Mouse (Mus musculus): Measurements from ENCODE around the gene Snapc2. TPM values are rescaled to one million over a fixed set of nuclear protein-coding genes. Genes with fewer than 3 reads are reported as not detected.
A peak's percentile ranks its signal among the peaks of the same experiment; 100 is the strongest.

Snapc2 gene
- polyA plus RNA-seq, 1 experiment from 2014 or later = 61.6 TPM

DNA sequence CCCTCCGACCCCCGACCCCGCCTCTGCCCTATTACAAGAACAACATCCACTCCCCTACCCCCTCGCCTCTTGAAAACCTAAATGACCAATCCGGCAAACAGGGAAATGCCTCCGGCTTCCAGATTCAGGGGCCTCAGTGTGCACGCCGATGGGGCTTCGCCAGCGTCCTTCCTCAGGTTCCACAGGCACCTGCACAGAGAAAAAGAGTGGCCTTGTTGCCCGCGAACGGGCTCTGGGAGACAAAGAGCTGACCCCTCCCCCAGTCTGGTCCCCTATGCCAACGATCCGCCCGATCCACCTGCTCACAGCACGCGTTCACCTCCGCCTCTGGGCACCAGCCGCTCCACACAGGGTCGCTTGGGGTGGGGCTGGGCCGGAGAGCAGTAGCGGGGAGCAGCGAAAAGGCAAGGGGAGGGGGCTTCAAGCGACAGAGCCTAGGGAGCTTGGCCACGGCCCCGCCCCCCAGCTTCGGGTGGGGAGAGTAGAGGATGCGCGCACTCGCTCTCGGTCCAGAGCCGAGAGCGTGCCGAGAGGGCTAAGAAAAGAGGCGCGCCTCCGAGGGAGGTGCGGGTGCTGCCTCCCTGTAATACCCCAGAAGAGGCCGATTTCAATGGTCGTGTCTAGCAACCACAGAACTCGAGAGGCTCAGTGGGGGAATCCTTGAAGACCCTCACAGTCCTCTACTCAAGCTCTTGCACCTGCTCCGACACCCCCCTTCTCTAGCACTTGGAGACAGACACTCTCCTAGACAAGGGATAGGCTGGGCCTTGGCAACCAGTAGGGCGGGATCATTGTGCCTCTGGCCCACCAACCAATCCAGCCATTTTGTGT lies 35.9 kb upstream of the Snapc2 start, which contains the start of gene Prr36:
Prr36 (minus strand) TSS at position 669 of the 831 bp plus-strand sequence.
- peak within 1 kb of the TSS; percentile 91 for H3K4me2 ChIP-seq
- H3K4me3 ChIP-seq (replicated peaks) = peak within 1 kb of the TSS; percentile 53
- no peaks in the 10 kb centered on the region for H3K36me3 ChIP-seq
- H3K9ac ChIP-seq (replicated peaks) = peak within 1 kb of the TSS; percentile 64
- no peak within 1 kb of the TSS for H3K27ac ChIP-seq
- WGBS = 1% methylated on average over 44 of the region's 44 CpGs
- ATAC-seq (ENCODE audit: insufficient number of reproducible peaks, insufficient read depth, low FRiP score, low TSS enrichment, low read depth) = peak; percentile 14; the same call in 1 of the 2 replicates
- peaks cover 67% of the 10 kb centered on the region for H3K27me3 ChIP-seq
- H3K9me3 ChIP-seq = no peaks in the 10 kb centered on the region
- peaks cover 38% of the 10 kb centered on the region for H3K4me1 ChIP-seq (replicated peaks)

DNA sequence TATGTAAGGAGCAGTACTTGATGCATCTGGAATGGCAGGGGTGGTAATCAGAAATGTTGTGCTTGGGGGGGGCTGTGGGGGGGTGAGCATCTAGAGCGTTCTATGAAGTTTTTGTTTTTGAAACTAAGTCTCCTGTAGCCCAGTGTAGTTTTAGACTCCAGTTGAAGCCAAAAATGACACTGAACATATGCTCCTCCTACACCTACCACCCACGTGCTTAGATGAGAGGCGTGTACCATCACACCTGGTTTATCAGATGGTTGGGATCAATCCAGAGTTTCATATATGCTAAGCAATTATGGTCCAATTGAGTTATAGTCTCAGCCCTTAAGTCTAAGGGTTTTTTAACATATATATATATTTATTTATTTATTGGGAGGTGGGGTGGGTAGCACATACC lies 33.3 kb upstream of the Snapc2 start:
- 75% methylated on average over 3 of the region's 3 CpGs for WGBS
- Histone ChIP-seq H3K27ac (no peak overlapping the region), H3K4me3 (replicated peaks) (no peak overlapping the region), H3K9me3 (no peaks in the 10 kb centered on the region), H3K4me1 (replicated peaks) (peaks cover 19% of the 10 kb centered on the region), H3K4me2 (no peak overlapping the region), H3K27me3 (peaks cover 53% of the 10 kb centered on the region), H3K36me3 (no peaks in the 10 kb centered on the region), H3K9ac (replicated peaks) (no peak overlapping the region)
- ATAC-seq (ENCODE audit: insufficient number of reproducible peaks, insufficient read depth, low FRiP score, low TSS enrichment, low read depth) = no peak

DNA sequence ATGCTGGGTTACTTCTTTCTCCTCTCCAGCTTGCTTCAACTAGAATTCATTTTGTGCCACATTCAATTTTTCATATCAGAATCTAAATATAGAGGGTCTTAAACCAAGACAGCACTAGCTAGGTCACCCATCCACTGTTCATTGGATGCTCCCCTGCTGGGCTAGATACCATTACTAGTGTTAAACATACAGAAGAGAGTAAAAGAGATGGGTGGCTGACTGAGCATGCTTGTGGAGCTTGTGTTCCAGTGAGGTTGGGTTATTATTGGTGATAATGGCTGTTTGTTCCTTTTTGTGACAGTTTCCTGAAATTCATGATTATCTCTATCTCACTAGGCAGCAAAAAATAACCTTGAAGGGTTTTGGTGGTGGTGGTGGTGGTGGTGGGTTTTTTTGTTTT lies 30.8 kb upstream of the Snapc2 start:
- peaks cover 11% of the 10 kb centered on the region for H3K4me1 ChIP-seq (replicated peaks)
- peaks cover 48% of the 10 kb centered on the region for H3K27me3 ChIP-seq
- no peak overlapping the region for H3K4me2 ChIP-seq
- no peaks in the 10 kb centered on the region for H3K9me3 ChIP-seq
- H3K9ac ChIP-seq (replicated peaks) = no peak overlapping the region
- H3K4me3 ChIP-seq (replicated peaks) = no peak overlapping the region
- no peak overlapping the region for H3K27ac ChIP-seq
- ATAC-seq (ENCODE audit: insufficient number of reproducible peaks, insufficient read depth, low FRiP score, low TSS enrichment, low read depth) = no peak
- no peaks in the 10 kb centered on the region for H3K36me3 ChIP-seq

DNA sequence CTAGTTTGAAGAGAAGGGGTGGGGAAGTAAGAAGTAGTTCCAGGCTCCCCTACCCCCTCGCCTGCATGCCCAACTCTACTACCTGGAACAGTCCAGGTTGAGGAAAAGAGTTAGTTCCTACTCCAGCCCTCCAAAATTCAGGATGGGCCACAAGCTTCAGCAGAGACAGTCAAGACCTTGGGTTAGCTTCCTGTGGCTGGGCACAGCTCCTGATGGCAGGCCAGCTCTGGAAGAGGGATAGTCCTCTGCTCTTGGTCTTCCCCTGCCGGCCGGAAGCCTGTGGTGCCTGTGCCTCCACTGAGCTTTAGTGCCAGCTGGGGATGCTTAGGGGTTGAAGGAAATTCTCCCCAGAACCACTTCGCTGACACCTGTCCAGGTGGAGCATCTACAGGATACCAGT lies 26.6 kb upstream of the Snapc2 start:
- H3K9me3 ChIP-seq = no peaks in the 10 kb centered on the region
- H3K4me3 ChIP-seq (replicated peaks) = peak overlapping the region; percentile 35
- WGBS = 22% methylated on average over 4 of the region's 4 CpGs
- H3K27ac ChIP-seq = no peak overlapping the region
- 0 out of 2 replicates have a peak, but pooled peaks have one; percentile 12 for ATAC-seq (ENCODE audit: insufficient number of reproducible peaks, insufficient read depth, low FRiP score, low TSS enrichment, low read depth)
- H3K36me3 ChIP-seq = no peaks in the 10 kb centered on the region
- peaks cover 6% of the 10 kb centered on the region for H3K4me1 ChIP-seq (replicated peaks)
- no peak overlapping the region; the same call in 1 of the 2 replicates for H3K9ac ChIP-seq (replicated peaks)
- peak overlapping the region; percentile 58 for H3K4me2 ChIP-seq
- H3K27me3 ChIP-seq = peaks cover 42% of the 10 kb centered on the region

DNA sequence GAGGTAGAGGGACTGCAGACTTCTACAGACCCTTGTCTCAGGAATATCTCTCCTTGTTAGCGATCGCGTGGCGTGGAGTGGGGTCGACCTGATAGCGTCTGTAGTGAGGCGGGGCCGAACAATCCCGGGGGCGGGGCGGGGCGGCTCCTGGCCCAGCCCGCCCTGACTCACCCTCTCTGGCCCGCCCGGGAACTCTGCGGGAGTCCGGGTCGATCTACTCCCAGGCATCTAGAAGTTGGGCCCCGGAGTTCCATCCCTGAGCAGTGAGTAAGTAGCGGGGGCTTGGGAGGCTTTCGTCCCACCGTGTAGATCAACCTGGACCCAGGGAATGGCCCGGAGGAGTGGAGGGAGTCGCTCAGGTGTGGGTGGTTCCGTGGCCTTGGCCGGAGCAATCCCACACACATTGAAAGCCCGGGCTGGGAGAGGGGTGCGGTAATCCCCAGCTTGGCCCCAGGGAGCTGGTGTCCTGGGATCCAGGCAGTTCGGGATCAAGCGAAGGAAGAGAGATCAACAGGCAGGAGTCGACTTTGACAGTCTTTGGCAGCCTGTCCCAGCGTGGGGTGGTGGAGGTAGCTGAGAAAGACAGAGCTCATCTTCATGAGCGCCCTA lies 26.0 kb upstream of the Snapc2 start, which contains the start of gene Lrrc8e:
Lrrc8e (plus strand) TSS at position 89 of the 609 bp plus-strand sequence.
- ATAC-seq (ENCODE audit: insufficient number of reproducible peaks, insufficient read depth, low FRiP score, low TSS enrichment, low read depth) = 0 out of 2 replicates have a peak, but pooled peaks have one; percentile 43
- WGBS = 4% methylated on average over 33 of the region's 33 CpGs
- H3K9ac ChIP-seq (replicated peaks) = peak within 1 kb of the TSS; percentile 24; the same call in 1 of the 2 replicates
- no peak within 1 kb of the TSS for H3K27ac ChIP-seq
- no peaks in the 10 kb centered on the region for H3K9me3 ChIP-seq
- peak within 1 kb of the TSS; percentile 58 for H3K4me2 ChIP-seq
- no peaks in the 10 kb centered on the region for H3K36me3 ChIP-seq
- H3K4me3 ChIP-seq (replicated peaks) = peak within 1 kb of the TSS; percentile 35
- peaks cover 6% of the 10 kb centered on the region for H3K4me1 ChIP-seq (replicated peaks)
- H3K27me3 ChIP-seq = peaks cover 42% of the 10 kb centered on the region

DNA sequence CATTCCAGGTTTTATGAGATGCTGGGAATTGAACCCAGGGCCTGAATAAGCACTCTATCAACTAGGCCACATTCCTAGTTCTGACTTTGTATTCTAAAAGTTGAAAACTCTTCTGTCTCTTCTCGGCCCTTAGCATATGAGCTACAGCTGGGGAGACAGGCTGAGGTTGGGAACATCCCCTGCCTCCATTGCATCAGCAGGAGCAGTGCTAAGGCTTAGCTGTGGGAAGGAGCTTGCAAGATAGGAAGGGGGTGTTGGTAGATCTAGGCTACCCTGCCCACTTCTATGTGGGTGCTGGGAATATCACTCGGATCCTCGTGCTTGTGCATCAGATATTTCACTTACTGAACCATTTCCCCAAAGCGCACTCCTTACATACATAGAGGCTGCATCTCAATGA lies 25.0 kb upstream of the Snapc2 start:
- ATAC-seq (ENCODE audit: insufficient number of reproducible peaks, insufficient read depth, low FRiP score, low TSS enrichment, low read depth) = no peak
- WGBS = 94% methylated on average over 4 of the region's 4 CpGs
- no peak overlapping the region for H3K27ac ChIP-seq
- no peak overlapping the region for H3K4me2 ChIP-seq
- H3K27me3 ChIP-seq = peaks cover 42% of the 10 kb centered on the region
- H3K4me3 ChIP-seq (replicated peaks) = no peak overlapping the region
- no peaks in the 10 kb centered on the region for H3K36me3 ChIP-seq
- no peak overlapping the region for H3K9ac ChIP-seq (replicated peaks)
- peaks cover 6% of the 10 kb centered on the region for H3K4me1 ChIP-seq (replicated peaks)
- no peaks in the 10 kb centered on the region for H3K9me3 ChIP-seq

DNA sequence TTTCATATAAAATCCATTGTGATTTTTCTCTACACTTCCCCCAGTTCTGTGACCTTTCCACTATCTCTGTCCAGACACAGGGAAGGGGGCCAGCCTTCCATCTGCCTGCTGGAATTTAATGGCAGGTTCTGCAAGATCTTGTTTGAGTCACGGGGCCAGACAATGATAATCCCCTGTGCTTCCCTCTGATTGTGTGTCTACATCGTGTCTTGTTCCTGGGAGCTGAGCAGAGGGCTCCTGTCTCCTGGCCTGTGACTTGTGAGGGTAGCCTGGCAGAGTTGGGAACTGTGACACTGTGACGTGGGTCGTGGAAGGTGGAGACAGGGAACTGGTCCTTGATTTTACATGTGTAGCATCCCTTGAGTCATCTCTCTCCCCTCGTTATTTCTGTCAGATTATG lies 23.1 kb upstream of the Snapc2 start:
- 81% methylated on average over 5 of the region's 5 CpGs for WGBS
- ATAC-seq (ENCODE audit: insufficient number of reproducible peaks, insufficient read depth, low FRiP score, low TSS enrichment, low read depth) = no peak
- H3K4me2 ChIP-seq = no peak overlapping the region

DNA sequence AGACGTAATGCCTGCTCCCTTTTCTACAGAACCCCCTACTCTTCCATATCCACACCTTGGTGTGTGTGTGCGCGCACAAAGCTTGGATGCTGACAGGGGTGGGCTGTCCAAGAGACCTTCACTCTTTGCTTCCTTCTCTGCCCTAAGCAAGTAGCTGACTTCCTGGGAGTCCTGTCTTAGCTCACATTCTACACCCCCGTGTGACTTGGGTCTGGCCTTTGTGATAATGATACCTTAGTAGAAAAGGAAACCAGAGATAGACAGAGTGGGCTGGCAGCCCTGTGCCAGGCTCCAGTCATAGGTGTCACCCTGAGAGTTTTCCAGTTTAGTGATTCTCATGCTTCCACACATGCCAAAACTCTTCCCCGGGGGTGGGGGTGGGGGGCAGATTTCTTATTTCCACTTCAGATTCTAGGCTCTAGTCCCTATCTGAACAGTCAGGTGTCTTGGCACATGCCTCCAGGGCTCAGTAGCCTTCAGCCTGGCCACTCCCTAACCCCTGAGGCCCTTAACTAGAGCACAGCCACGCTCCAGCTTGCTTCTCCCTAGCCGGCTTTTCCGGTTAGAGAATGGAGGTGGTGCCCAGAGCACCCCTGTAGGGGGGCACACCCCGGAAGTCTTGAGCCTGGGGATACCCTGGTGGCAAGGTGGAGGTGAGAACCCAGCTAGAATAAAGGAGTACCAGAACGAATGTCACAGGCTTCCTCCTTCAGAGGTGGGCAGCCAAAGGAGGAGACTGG lies 22.1 kb upstream of the Snapc2 start:
- H3K4me1 ChIP-seq (replicated peaks) = peaks cover 6% of the 10 kb centered on the region
- H3K36me3 ChIP-seq = no peaks in the 10 kb centered on the region
- H3K4me2 ChIP-seq = no peak overlapping the region
- ATAC-seq (ENCODE audit: insufficient number of reproducible peaks, insufficient read depth, low FRiP score, low TSS enrichment, low read depth) = no peak
- peaks cover 29% of the 10 kb centered on the region for H3K27me3 ChIP-seq
- H3K9me3 ChIP-seq = no peaks in the 10 kb centered on the region
- H3K27ac ChIP-seq = no peak overlapping the region
- H3K9ac ChIP-seq (replicated peaks) = no peak overlapping the region
- H3K4me3 ChIP-seq (replicated peaks) = no peak overlapping the region
- 59% methylated on average over 10 of the region's 10 CpGs for WGBS

More for the DNA sequence above, 23.1 kb upstream of the Snapc2 start:
- H3K4me1 ChIP-seq (replicated peaks) = peaks cover 6% of the 10 kb centered on the region
- H3K36me3 ChIP-seq = no peaks in the 10 kb centered on the region
- peaks cover 34% of the 10 kb centered on the region for H3K27me3 ChIP-seq
- H3K9me3 ChIP-seq = no peaks in the 10 kb centered on the region
- no peak overlapping the region for H3K27ac ChIP-seq
- H3K9ac ChIP-seq (replicated peaks) = no peak overlapping the region
- H3K4me3 ChIP-seq (replicated peaks) = no peak overlapping the region

DNA sequence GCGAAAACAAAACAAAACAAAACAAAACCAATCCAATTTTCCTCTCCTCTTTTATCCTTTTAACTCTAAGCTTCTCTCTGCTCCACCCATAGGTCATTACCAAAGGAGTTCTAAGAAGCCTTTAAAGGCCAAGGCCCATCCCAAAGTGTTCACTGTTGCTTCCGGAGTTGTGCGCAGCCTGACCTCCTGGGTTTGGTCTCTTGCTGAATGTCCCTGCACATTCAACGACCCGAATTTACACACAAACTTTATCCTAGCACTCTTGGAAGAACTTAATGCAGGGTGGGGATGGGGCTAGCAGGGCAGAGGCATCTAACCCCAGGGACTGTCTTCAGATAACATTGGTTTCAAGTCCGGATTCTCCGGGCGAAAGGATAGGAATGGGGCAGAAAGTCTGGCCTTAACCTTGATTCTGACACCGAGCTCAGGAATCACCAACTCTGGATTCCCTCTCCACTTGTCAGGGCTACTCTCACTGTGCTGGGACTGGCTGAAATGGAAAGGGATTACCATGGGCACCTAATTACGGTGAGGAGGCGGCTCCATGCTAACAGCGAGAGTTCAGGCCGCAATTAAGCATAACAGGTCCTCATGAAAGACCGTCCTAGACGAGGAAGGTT lies 15.0 kb upstream of the Snapc2 start:
- Histone ChIP-seq H3K9ac (replicated peaks) (peak overlapping the region; percentile 69), H3K27ac (peak overlapping the region; percentile 94), H3K9me3 (no peaks in the 10 kb centered on the region), H3K4me3 (replicated peaks) (peak overlapping the region; percentile 80), H3K36me3 (peaks cover 25% of the 10 kb centered on the region), H3K4me2 (peak overlapping the region; percentile 77), H3K4me1 (replicated peaks) (peaks cover 18% of the 10 kb centered on the region), H3K27me3 (no peaks in the 10 kb centered on the region)
- ATAC-seq (ENCODE audit: insufficient number of reproducible peaks, insufficient read depth, low FRiP score, low TSS enrichment, low read depth) = peak; percentile 2; the same call in 1 of the 2 replicates
- 26% methylated on average over 15 of the region's 15 CpGs for WGBS

DNA sequence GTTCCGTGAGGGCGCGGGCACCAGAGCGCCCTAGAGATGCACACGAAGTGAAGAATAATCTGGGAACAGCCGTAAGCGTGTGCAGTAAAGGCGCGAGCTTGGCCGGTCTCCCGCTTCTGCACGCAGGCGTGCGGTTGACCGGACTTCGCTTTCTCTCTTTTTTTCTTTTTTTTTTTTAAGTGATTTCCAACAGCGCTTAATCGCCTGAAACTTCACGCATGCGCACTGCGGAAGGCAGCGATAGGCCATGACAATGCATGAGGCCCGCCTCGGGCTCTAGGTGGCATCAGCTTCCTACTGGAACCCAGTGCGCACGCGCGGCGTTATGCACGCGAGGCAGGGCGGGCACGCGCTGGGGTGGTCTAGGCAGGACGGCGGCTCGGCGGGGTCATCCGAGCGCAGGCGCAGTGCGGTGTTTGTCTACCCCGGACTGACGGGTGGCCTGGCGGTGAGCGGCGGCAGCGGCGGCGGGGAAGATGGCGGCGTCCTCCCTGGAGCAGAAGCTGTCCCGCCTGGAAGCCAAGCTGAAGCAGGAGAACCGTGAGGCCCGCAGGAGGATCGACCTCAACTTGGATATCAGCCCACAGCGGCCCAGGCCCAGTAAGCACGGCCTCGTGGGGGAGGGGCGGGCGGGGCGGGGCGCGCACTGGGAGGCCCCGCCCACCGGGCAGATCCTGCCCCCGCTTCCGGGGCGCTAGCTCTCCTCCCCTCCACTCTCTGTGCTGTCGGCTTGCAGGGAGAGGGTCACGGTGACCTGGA lies 14.3 kb upstream of the Snapc2 start, which contains the start of the genes Map2k7 and Gm49320:
Map2k7 (plus strand) TSS at position 307 of the 759 bp plus-strand sequence.
Gm49320 (plus strand) TSS at position 432 of the 759 bp plus-strand sequence.
- H3K4me2 ChIP-seq = peak within 1 kb of the TSS; percentile 77
- H3K27ac ChIP-seq = peak within 1 kb of the TSS; percentile 94
- H3K27me3 ChIP-seq = no peaks in the 10 kb centered on the region
- H3K9ac ChIP-seq (replicated peaks) = peak within 1 kb of the TSS; percentile 77
- H3K4me3 ChIP-seq (replicated peaks) = peak within 1 kb of the TSS; percentile 80
- H3K36me3 ChIP-seq = peaks cover 32% of the 10 kb centered on the region
- no peaks in the 10 kb centered on the region for H3K9me3 ChIP-seq
- peak; percentile 92 for ATAC-seq (ENCODE audit: insufficient number of reproducible peaks, insufficient read depth, low FRiP score, low TSS enrichment, low read depth)
- peaks cover 18% of the 10 kb centered on the region for H3K4me1 ChIP-seq (replicated peaks)
- under 1% methylated on average over 68 of the region's 71 CpGs for WGBS
